Mouse (Mus musculus) liver, postnatal 0 days (tissue): ENCODE data around the gene Gm10309. TPM values are rescaled to one million over a fixed set of nuclear protein-coding genes. Genes with fewer than 3 reads are reported as not detected.
A peak's percentile ranks its signal among the peaks of the same experiment; 100 is the strongest.

Source experiments
- ATAC-seq: fragments of 200-750 bp; cut with Nextera tagmentation; 2 replicates; pipeline ENCODE4 v1.8.0; 2017; ENCODE audit warnings: mild to moderate bottlenecking, moderate library complexity
- DNase-seq: peaks from one replicate; pipeline ENCODE4 v3.0.0-alpha.2; 2016
- H3K27ac ChIP-seq: fragments of 300-500 bp; sonication (generic); 2 replicates; pipeline ENCODE4 v1.5.1; 2014; ENCODE audit warnings: antibody characterized with exemption, moderate library complexity, mild to moderate bottlenecking, low read depth
- H3K27me3 ChIP-seq: fragments of 300-500 bp; sonication (generic); 2 replicates; pipeline ENCODE4 v1.6.1; 2014; ENCODE audit warnings: low read length, control low read depth, mixed read lengths; ENCODE audit not compliant: insufficient read depth
- H3K36me3 ChIP-seq: fragments of 300-500 bp; sonication (generic); replicated peaks from 2 replicates; pipeline ENCODE4 v1.6.1; 2014; ENCODE audit warnings: mild to moderate bottlenecking, control low read depth, low read length, moderate library complexity, mixed read lengths; ENCODE audit not compliant: insufficient read depth
- H3K4me1 ChIP-seq: fragments of 300-500 bp; sonication (generic); 2 replicates; pipeline ENCODE4 v1.6.1; 2014; ENCODE audit warnings: antibody characterized with exemption, mild to moderate bottlenecking, control low read depth; ENCODE audit not compliant: insufficient read depth
- H3K4me2 ChIP-seq: fragments of 300-500 bp; sonication (generic); 2 replicates; pipeline ENCODE4 v1.6.1; 2014; ENCODE audit warnings: low read depth, mild to moderate bottlenecking, low read length, moderate library complexity, mixed read lengths
- H3K4me3 ChIP-seq: fragments of 300-500 bp; sonication (generic); 2 replicates; pipeline ENCODE4 v1.5.1; 2014; ENCODE audit warnings: low read depth, low read length
- H3K9ac ChIP-seq: fragments of 300-500 bp; sonication (generic); replicated peaks from 2 replicates; pipeline ENCODE4 v1.6.1; 2014; ENCODE audit warnings: mild to moderate bottlenecking, moderate library complexity
- H3K9me3 ChIP-seq: fragments of 300-500 bp; sonication (generic); 2 replicates; pipeline ENCODE4 v1.6.1; 2016; ENCODE audit warnings: mild to moderate bottlenecking, control low read depth, low read length, mixed read lengths
- CTCF ChIP-seq: sonication (generic); IDR thresholded peaks from 2 replicates; pipeline ENCODE4 v1.5.1; 2016; ENCODE audit warnings: antibody characterized with exemption, low read depth
- EP300 ChIP-seq: IDR thresholded peaks from 2 replicates; pipeline ENCODE4 v1.6.1; 2016; ENCODE audit warnings: antibody characterized with exemption, low read depth, mild to moderate bottlenecking
- WGBS: fragments of 180-500 bp; shearing (Covaris S2); extraction: QIAGEN DNeasy Blood & Tissue Kit; methylation state at CpG from one replicate; pipeline ENCODE4 v1.1.7; 2014; ENCODE audit not compliant: insufficient replicate concordance; 5-methylcytosine and 5-hydroxymethylcytosine counted together
- polyA plus RNA-seq: library from polyadenylated mRNA; unstranded; fragments of >200 nt; fragmentation: Nextera tagmentation; extraction: Ambion mirVana; gene quantifications from 2 replicates; pipeline ENCODE4 v1.2.1, GENCODE M21; 2015

The Gm10309 gene
- polyA plus RNA-seq, 1 experiment from 2014 or later: 0.05 TPM

DNA sequence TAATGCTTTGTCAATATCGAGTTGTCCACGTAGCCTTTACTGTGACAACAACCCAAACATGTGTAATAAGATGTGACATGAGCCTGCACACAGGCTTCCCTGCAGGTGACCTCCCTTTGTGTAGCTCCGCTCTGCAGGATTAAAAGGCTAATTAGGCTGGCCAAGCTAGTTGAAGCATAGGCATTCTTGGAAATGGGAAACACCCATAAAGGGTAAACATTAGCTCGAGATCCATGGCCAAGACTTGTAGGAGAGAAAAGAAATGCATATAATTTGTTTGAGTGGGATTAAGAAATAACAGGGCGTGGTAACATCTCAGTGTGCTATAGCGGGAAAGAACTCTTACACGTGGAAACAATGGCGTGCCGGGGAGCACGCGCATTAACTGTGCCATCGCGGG, 39.2 kb downstream of the Gm10309 start:
- TF ChIP-seq EP300: no peak
- TF ChIP-seq CTCF: no peak
- Histone ChIP-seq H3K4me1 (peaks cover 35% of the 10 kb centered on the region), H3K4me2 (no peak overlapping the region), H3K4me3 (no peak overlapping the region), H3K36me3 (no peaks in the 10 kb centered on the region), H3K27ac (no peak overlapping the region), H3K9me3 (no peaks in the 10 kb centered on the region), H3K9ac (no peak overlapping the region), H3K27me3 (no peaks in the 10 kb centered on the region)
- no peak for DNase-seq
- WGBS: 83% methylated on average over 13 of the region's 13 CpGs
- no peak for ATAC-seq

DNA sequence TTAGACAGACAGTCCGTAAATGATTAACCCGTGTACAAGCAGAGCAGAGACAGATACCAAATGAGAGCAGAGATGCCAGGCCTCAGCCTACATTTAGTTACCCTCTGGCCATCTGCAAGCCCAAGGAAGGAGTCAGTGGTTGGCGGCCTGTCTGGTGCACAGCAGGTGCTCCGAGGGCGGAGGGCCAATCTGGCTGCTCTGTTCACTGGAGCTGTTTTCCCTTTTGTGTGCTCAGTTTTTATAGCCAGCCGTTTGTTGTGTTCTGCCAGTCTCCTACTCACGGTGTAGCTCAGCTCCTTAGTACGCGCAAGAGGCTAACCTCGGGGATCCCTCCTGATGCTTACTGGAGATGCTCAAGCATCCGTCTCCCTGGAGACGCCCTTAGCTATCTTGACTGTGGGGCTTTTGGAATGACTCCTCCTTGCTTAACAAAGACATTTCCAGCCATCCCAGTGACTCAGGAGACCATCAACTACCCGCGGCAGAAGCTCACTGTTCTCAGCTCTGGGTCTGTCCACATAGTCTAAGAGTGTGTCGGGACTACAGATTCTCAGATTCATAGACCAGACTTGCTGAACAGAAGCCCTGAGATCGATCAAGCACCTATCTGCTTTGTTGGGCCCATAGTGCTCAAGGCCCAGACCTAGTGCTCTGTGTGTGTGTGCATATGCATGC, 40.2 kb downstream of the Gm10309 start:
- ATAC-seq (peak; percentile 90), DNase-seq (peak; percentile 32)
- no peaks in the 10 kb centered on the region for H3K9me3 ChIP-seq
- H3K4me3 ChIP-seq: no peak overlapping the region
- TF ChIP-seq CTCF: no peak
- TF ChIP-seq EP300: no peak
- H3K9ac ChIP-seq: no peak overlapping the region
- H3K4me1 ChIP-seq: peaks cover 32% of the 10 kb centered on the region
- H3K27ac ChIP-seq: peak overlapping the region; percentile 55; the same call in 1 of the 2 replicates
- WGBS: 71% methylated on average over 16 of the region's 16 CpGs
- no peaks in the 10 kb centered on the region for H3K27me3 ChIP-seq
- no peak overlapping the region for H3K4me2 ChIP-seq
- H3K36me3 ChIP-seq: no peaks in the 10 kb centered on the region

DNA sequence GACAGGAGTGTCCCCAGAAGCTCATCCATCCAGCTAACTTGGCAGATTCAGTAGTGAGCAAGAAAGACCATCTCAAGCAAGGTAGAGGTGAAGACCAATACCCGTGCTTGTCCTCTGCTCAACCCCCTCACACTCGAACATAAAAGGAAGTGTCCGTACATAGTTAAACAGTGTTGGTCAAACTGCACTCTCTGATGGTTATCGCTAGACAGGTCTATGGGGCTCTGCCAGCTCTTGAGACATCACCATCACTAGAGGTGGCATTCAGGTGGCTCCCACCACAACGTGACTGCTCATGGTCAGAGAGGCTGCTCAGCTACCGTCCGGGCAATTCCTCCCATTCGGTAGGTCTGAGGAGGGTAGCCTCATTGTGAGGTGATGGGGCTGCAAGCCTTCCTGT, 40.8 kb downstream of the Gm10309 start:
- ATAC-seq (peak; percentile 87), DNase-seq (peak; percentile 36)
- WGBS: 59% methylated on average over 8 of the region's 8 CpGs
- Histone ChIP-seq H3K4me3 (no peak overlapping the region), H3K36me3 (no peaks in the 10 kb centered on the region), H3K9me3 (no peaks in the 10 kb centered on the region), H3K9ac (no peak overlapping the region), H3K27ac (peak overlapping the region; percentile 55), H3K27me3 (no peaks in the 10 kb centered on the region), H3K4me2 (no peak overlapping the region), H3K4me1 (peaks cover 32% of the 10 kb centered on the region)
- TF ChIP-seq CTCF (no peak), EP300 (no peak)

DNA sequence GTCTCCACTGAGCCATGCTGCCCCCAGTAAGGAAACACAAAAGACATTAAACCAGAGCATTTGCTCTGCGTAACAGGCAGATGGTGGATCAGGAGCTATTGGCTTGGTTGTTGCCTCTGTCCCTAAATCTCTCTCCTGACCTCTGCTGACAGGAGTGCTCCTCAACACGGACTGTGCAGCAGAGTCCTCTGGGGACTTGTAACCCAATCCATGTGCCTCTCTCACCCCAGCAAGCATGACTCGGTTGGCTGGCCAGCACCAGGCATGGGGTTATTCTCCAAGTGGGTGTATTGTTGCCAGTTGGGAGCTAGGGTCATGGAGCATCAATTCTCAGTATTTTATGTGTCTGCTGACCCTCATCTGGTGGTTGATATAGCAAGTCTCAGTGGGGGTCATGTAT, 41.7 kb downstream of the Gm10309 start:
- no peak overlapping the region for H3K27ac ChIP-seq
- peaks cover 27% of the 10 kb centered on the region for H3K4me1 ChIP-seq
- H3K9me3 ChIP-seq: no peaks in the 10 kb centered on the region
- no peak overlapping the region for H3K4me3 ChIP-seq
- H3K36me3 ChIP-seq: no peaks in the 10 kb centered on the region
- DNase-seq (no peak), ATAC-seq (no peak)
- 65% methylated on average over 3 of the region's 3 CpGs for WGBS
- 0 out of 2 replicates have a peak, but pooled peaks have one; percentile 6 for TF ChIP-seq CTCF
- TF ChIP-seq EP300: no peak
- no peak overlapping the region for H3K4me2 ChIP-seq
- H3K27me3 ChIP-seq: no peaks in the 10 kb centered on the region
- no peak overlapping the region for H3K9ac ChIP-seq

DNA sequence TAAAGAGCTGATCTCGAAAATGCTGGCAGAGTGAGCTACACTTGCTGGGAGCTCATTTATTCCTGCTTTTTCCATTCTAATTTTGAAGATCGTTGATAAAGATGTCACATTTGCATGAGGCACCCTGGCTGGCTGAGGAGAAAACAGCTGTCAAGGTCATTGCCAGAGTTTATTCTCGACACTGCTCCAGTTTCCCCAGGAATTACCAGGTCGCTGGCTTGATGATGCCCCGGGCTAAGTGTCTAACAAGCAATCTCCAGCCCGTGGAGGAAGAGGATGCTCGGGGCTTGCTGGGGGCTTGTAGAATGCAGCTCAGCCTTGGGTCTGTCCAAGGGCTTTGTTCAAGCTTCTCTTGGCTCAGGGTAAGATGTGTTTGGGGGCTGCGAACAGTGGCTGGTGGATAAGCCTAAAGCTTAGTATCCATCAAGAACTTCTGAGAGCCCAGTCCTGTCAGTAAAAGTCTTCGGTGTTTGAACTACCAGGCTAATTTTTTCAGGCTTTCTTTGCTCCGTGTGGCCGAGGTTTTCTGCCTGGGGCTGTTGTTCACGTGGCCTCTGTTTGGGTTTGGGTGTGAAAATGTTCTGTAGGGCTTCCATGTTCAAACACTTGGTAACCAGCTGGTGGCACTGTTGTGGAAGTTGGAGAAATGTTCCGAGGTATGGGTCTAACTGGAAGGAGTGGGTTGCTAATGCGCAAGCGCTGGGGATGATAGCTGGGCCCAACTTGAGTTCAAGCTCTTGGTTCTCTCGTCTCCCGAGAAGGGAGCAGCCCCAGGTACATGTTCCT, 44.2 kb downstream of the Gm10309 start:
- ATAC-seq: no peak
- DNase-seq: no peak
- H3K4me2 ChIP-seq: no peak overlapping the region

DNA sequence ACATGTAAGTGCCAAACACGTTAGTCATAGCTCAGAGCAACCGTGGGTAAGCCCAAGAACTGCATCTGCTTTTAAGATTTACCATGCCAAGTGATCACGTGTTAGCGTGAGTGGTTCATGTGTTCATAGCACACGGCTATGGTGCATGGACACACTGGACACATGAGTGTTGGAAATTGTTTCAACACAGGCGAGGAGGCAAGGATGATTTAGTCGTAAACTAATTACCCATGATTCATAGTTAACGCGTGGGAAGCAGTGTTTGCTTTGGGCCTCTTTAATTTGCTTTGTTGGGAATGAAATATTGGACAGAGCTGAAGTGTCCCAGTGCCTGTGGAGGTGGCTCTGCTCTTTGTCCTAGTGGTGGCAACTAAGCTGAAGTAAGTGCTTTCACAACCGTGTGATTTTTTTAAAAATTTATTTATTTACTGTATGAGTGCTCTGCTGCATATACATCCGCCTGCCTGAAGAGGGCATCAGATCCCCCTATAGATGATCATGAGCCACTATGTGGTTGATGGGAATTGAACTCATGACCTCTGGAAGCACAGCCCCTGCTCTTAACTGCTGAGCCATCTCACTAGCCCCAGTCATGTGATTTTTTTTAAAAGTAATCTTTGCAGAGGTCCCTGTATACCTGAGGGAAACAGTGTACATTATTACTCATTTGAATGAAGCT, 46.6 kb downstream of the Gm10309 start:
- no peak overlapping the region for H3K27ac ChIP-seq
- H3K4me3 ChIP-seq: no peak overlapping the region
- TF ChIP-seq CTCF (peak; percentile 43), EP300 (no peak)
- no peak overlapping the region for H3K4me2 ChIP-seq
- ATAC-seq: peak; percentile 62
- no peaks in the 10 kb centered on the region for H3K36me3 ChIP-seq
- WGBS: 72% methylated on average over 11 of the region's 11 CpGs
- H3K27me3 ChIP-seq: no peaks in the 10 kb centered on the region
- peaks cover 4% of the 10 kb centered on the region; the same call in 1 of the 2 replicates for H3K4me1 ChIP-seq
- no peak overlapping the region for H3K9ac ChIP-seq
- no peaks in the 10 kb centered on the region for H3K9me3 ChIP-seq
- no peak for DNase-seq

More for the DNA sequence above, 44.2 kb downstream of the Gm10309 start:
- no peak overlapping the region for H3K4me3 ChIP-seq
- H3K9me3 ChIP-seq: no peaks in the 10 kb centered on the region
- no peaks in the 10 kb centered on the region for H3K27me3 ChIP-seq
- peaks cover 19% of the 10 kb centered on the region for H3K4me1 ChIP-seq
- 74% methylated on average over 17 of the region's 17 CpGs for WGBS
- no peak for TF ChIP-seq EP300
- peak; percentile 37 for TF ChIP-seq CTCF
- H3K27ac ChIP-seq: no peak overlapping the region
- H3K36me3 ChIP-seq: no peaks in the 10 kb centered on the region
- H3K9ac ChIP-seq: no peak overlapping the region
